Mouse (Mus musculus): ENCODE data around the gene Eif4g1. TPM values are rescaled to one million over a fixed set of nuclear protein-coding genes. Genes with fewer than 3 reads are reported as not detected.

Eif4g1 gene
- total and polyA plus RNA-seq, 2 experiments from 2014 or later, result 74.6 to 296 TPM

GRCm38 (mm10) chr16:20722736-20723135 is 54.6 kb downstream of the Eif4g1 start:
- peaks cover 5% of the 10 kb centered on the region for H3K36me3 ChIP-seq (replicated peaks; ENCODE audit: control insufficient read depth, insufficient read depth, low read length)
- no peaks in the 10 kb centered on the region for H3K27me3 ChIP-seq (ENCODE audit: control insufficient read depth, insufficient read depth, low read length)
- ATAC-seq (ENCODE audit: insufficient read depth, low read depth), result no peak
- no peak for DNase-seq (ENCODE audit: low spot score)
- no peak overlapping the region for H3K4me2 ChIP-seq (ENCODE audit: low read depth, low read length)
- WGBS, result 68% methylated on average over 4 of the region's 4 CpGs
- H3K9me3 ChIP-seq (replicated peaks; ENCODE audit: control insufficient read depth, low read length), result no peaks in the 10 kb centered on the region
- no peak overlapping the region for H3K27ac ChIP-seq (ENCODE audit: low read depth)
- H3K4me1 ChIP-seq (ENCODE audit: control insufficient read depth, insufficient read depth), result 0 out of 2 replicates have a peak, but pooled peaks cover 7% of the 10 kb centered on the region
- no peak overlapping the region for H3K4me3 ChIP-seq (ENCODE audit: low read depth, low read length)
- TF ChIP-seq EP300 (IDR thresholded peaks at IDR 0.05; ENCODE audit: low read depth) (no peak), CTCF (IDR thresholded peaks at IDR 0.05; ENCODE audit: low read depth) (no peak)
- H3K9ac ChIP-seq (replicated peaks; ENCODE audit: low read depth, low read length), result no peak overlapping the region

- Histone ChIP-seq H3K4me3 (ENCODE audit: low read depth, low read length) (no peak overlapping the region), H3K27ac (ENCODE audit: low read depth) (no peak overlapping the region), H3K9me3 (replicated peaks; ENCODE audit: control insufficient read depth, low read length) (no peaks in the 10 kb centered on the region), H3K36me3 (replicated peaks; ENCODE audit: control insufficient read depth, insufficient read depth, low read length) (peaks cover 5% of the 10 kb centered on the region), H3K4me2 (ENCODE audit: low read depth, low read length) (no peak overlapping the region), H3K4me1 (ENCODE audit: control insufficient read depth, insufficient read depth) (0 out of 2 replicates have a peak, but pooled peaks cover 7% of the 10 kb centered on the region), H3K27me3 (ENCODE audit: control insufficient read depth, insufficient read depth, low read length) (no peaks in the 10 kb centered on the region), H3K9ac (replicated peaks; ENCODE audit: low read depth, low read length) (no peak overlapping the region)
- ATAC-seq (ENCODE audit: insufficient read depth, low read depth), result no peak
- no peak for DNase-seq (ENCODE audit: low spot score)
- WGBS, result 47% methylated on average over 4 of the region's 4 CpGs
- TF ChIP-seq EP300 (IDR thresholded peaks at IDR 0.05; ENCODE audit: low read depth), result no peak
- TF ChIP-seq CTCF (IDR thresholded peaks at IDR 0.05; ENCODE audit: low read depth), result no peak
These were observed 55.1 kb downstream of the Eif4g1 start for GRCm38 (mm10) chr16:20723247-20723646.

- Histone ChIP-seq H3K27ac (ENCODE audit: low read depth) (no peak overlapping the region), H3K4me2 (ENCODE audit: low read depth, low read length) (no peak overlapping the region), H3K4me1 (ENCODE audit: control insufficient read depth, insufficient read depth) (no peaks in the 10 kb centered on the region), H3K27me3 (ENCODE audit: control insufficient read depth, insufficient read depth, low read length) (no peaks in the 10 kb centered on the region), H3K36me3 (replicated peaks; ENCODE audit: control insufficient read depth, insufficient read depth, low read length) (peaks cover 5% of the 10 kb centered on the region), H3K9ac (replicated peaks; ENCODE audit: low read depth, low read length) (no peak overlapping the region), H3K4me3 (ENCODE audit: low read depth, low read length) (no peak overlapping the region), H3K9me3 (replicated peaks; ENCODE audit: control insufficient read depth, low read length) (no peaks in the 10 kb centered on the region)
- peak; percentile 83 for ATAC-seq (ENCODE audit: insufficient read depth, low read depth)
- WGBS, result 36% methylated on average over 5 of the region's 5 CpGs
- TF ChIP-seq CTCF (IDR thresholded peaks at IDR 0.05; ENCODE audit: low read depth), result peak; percentile 91
- TF ChIP-seq EP300 (IDR thresholded peaks at IDR 0.05; ENCODE audit: low read depth), result no peak
- peak; percentile 64 for DNase-seq (ENCODE audit: low spot score)
These were observed 56.2 kb downstream of the Eif4g1 start for GRCm38 (mm10) chr16:20724338-20724748.

- H3K36me3 ChIP-seq (replicated peaks; ENCODE audit: control insufficient read depth, insufficient read depth, low read length), result peaks cover 5% of the 10 kb centered on the region
- no peaks in the 10 kb centered on the region for H3K27me3 ChIP-seq (ENCODE audit: control insufficient read depth, insufficient read depth, low read length)
- no peaks in the 10 kb centered on the region for H3K9me3 ChIP-seq (replicated peaks; ENCODE audit: control insufficient read depth, low read length)
- DNase-seq (ENCODE audit: low spot score), result no peak
- H3K4me3 ChIP-seq (ENCODE audit: low read depth, low read length), result no peak overlapping the region
- no peak overlapping the region for H3K4me2 ChIP-seq (ENCODE audit: low read depth, low read length)
- TF ChIP-seq CTCF (IDR thresholded peaks at IDR 0.05; ENCODE audit: low read depth) (no peak), EP300 (IDR thresholded peaks at IDR 0.05; ENCODE audit: low read depth) (no peak)
- H3K27ac ChIP-seq (ENCODE audit: low read depth), result no peak overlapping the region
- no peak for ATAC-seq (ENCODE audit: insufficient read depth, low read depth)
- H3K4me1 ChIP-seq (ENCODE audit: control insufficient read depth, insufficient read depth), result no peaks in the 10 kb centered on the region
- 73% methylated on average over 7 of the region's 7 CpGs for WGBS
- H3K9ac ChIP-seq (replicated peaks; ENCODE audit: low read depth, low read length), result no peak overlapping the region
These were observed 57.2 kb downstream of the Eif4g1 start for GRCm38 (mm10) chr16:20725321-20725720.

- Histone ChIP-seq H3K27ac (ENCODE audit: low read depth) (no peak overlapping the region), H3K27me3 (ENCODE audit: control insufficient read depth, insufficient read depth, low read length) (no peaks in the 10 kb centered on the region), H3K4me2 (ENCODE audit: low read depth, low read length) (no peak overlapping the region), H3K36me3 (replicated peaks; ENCODE audit: control insufficient read depth, insufficient read depth, low read length) (peaks cover 5% of the 10 kb centered on the region; the same call in 1 of the 2 replicates), H3K9ac (replicated peaks; ENCODE audit: low read depth, low read length) (no peak overlapping the region), H3K4me1 (ENCODE audit: control insufficient read depth, insufficient read depth) (no peaks in the 10 kb centered on the region), H3K4me3 (ENCODE audit: low read depth, low read length) (no peak overlapping the region), H3K9me3 (replicated peaks; ENCODE audit: control insufficient read depth, low read length) (no peaks in the 10 kb centered on the region)
- TF ChIP-seq CTCF (IDR thresholded peaks at IDR 0.05; ENCODE audit: low read depth), result no peak
- no peak for TF ChIP-seq EP300 (IDR thresholded peaks at IDR 0.05; ENCODE audit: low read depth)
- DNase-seq (ENCODE audit: low spot score) (no peak), ATAC-seq (ENCODE audit: insufficient read depth, low read depth) (no peak)
- 66% methylated on average over 4 of the region's 4 CpGs for WGBS
These were observed 57.6 kb downstream of the Eif4g1 start for GRCm38 (mm10) chr16:20725750-20726149.

GRCm38 (mm10) chr16:20726384-20726783 is 58.3 kb downstream of the Eif4g1 start:
- no peaks in the 10 kb centered on the region for H3K4me1 ChIP-seq (ENCODE audit: control insufficient read depth, insufficient read depth)
- H3K36me3 ChIP-seq (replicated peaks; ENCODE audit: control insufficient read depth, insufficient read depth, low read length), result peaks cover 3% of the 10 kb centered on the region; the same call in 1 of the 2 replicates
- TF ChIP-seq CTCF (IDR thresholded peaks at IDR 0.05; ENCODE audit: low read depth), result no peak
- no peak for TF ChIP-seq EP300 (IDR thresholded peaks at IDR 0.05; ENCODE audit: low read depth)
- no peak overlapping the region for H3K4me2 ChIP-seq (ENCODE audit: low read depth, low read length)
- H3K9ac ChIP-seq (replicated peaks; ENCODE audit: low read depth, low read length), result no peak overlapping the region
- peaks cover 4% of the 10 kb centered on the region; the same call in 1 of the 2 replicates for H3K27me3 ChIP-seq (ENCODE audit: control insufficient read depth, insufficient read depth, low read length)
- DNase-seq (ENCODE audit: low spot score) (no peak), ATAC-seq (ENCODE audit: insufficient read depth, low read depth) (0 out of 2 replicates have a peak, but pooled peaks have one; percentile 52)
- H3K9me3 ChIP-seq (replicated peaks; ENCODE audit: control insufficient read depth, low read length), result no peaks in the 10 kb centered on the region
- H3K4me3 ChIP-seq (ENCODE audit: low read depth, low read length), result no peak overlapping the region
- WGBS, result 29% methylated on average over 1 of the region's 1 CpGs
- no peak overlapping the region for H3K27ac ChIP-seq (ENCODE audit: low read depth)

Measured in heart, postnatal 0 days (tissue).